Mouse (Mus musculus) CH12.LX (cell line): ENCODE results near the gene Mesp2. TPM values are rescaled to one million over a fixed set of nuclear protein-coding genes. Genes with fewer than 3 reads are reported as not detected.
"Not testable (repeated sequence)": the region's sequence is repeated elsewhere in the genome, so short reads cannot be mapped to it uniquely, and the experiment has no call there.

Experiments used
- DNase-seq: peaks from one replicate; pipeline ENCODE4 v3.0.0-alpha.2; 2013; ENCODE audit errors: extremely low read depth
- H3K27ac ChIP-seq: 2 replicates; pipeline ENCODE4 v1.5.1; 2012; ENCODE audit warnings: low read depth, mild to moderate bottlenecking, control low read depth, moderate library complexity; ENCODE audit not compliant: insufficient read depth
- H3K27me3 ChIP-seq: replicated peaks from 2 replicates; pipeline ENCODE3; 2012; ENCODE audit warnings: inconsistent platforms
- H3K36me3 ChIP-seq, 2 experiments: replicated peaks in 1 of 2; 2 replicates each; pipeline versions ENCODE3 to v1.6.1; 2012; ENCODE audit warnings: inconsistent platforms in 1 of 2, low read length in 1 of 2, mild to moderate bottlenecking in 1 of 2, mixed read lengths in 1 of 2, moderate library complexity in 1 of 2; ENCODE audit not compliant: control insufficient read depth in 1 of 2, insufficient read depth in 1 of 2
- H3K4me1 ChIP-seq, 2 experiments: 2 replicates each; pipeline ENCODE4 v1.6.1; 2012; ENCODE audit warnings: inconsistent platforms in 1 of 2, moderate library complexity in 1 of 2; ENCODE audit not compliant: insufficient read depth in 2 of 2, control insufficient read depth in 1 of 2
- H3K4me2 ChIP-seq: 2 replicates; pipeline ENCODE4 v1.6.1; 2012; ENCODE audit warnings: low read depth, mild to moderate bottlenecking, control low read depth; ENCODE audit not compliant: poor library complexity, insufficient read depth, severe bottlenecking
- H3K4me3 ChIP-seq, 3 experiments: fragments of 150-350 bp in 1 of 3; sonication (generic) in 1 of 3; replicated peaks in 1 of 3; 2 replicates each; pipeline versions ENCODE3 to v1.5.1; 2011 to 2012; ENCODE audit warnings: low read depth in 2 of 3, low read length in 2 of 3, mild to moderate bottlenecking in 2 of 3, moderate library complexity in 2 of 3, control low read depth in 1 of 3, improper control_type of control experiment in 1 of 3, inconsistent platforms in 1 of 3, mixed read lengths in 1 of 3; ENCODE audit not compliant: poor library complexity in 1 of 3
- H3K79me2 ChIP-seq: replicated peaks from 2 replicates; pipeline ENCODE4 v1.6.1; 2012; ENCODE audit warnings: mild to moderate bottlenecking, moderate library complexity; ENCODE audit not compliant: control insufficient read depth, poor library complexity, insufficient read depth, severe bottlenecking; ENCODE audit errors: extremely low read depth
- H3K9ac ChIP-seq: 2 replicates; pipeline ENCODE4 v1.6.1; 2012; ENCODE audit warnings: low read depth, mild to moderate bottlenecking, control low read depth, moderate library complexity; ENCODE audit not compliant: insufficient read depth
- H3K9me3 ChIP-seq: replicated peaks from 2 replicates; pipeline ENCODE3; 2012; ENCODE audit warnings: low read length, inconsistent platforms, mixed read lengths
- BHLHE40 ChIP-seq: IDR thresholded peaks from 2 replicates; pipeline ENCODE4 v1.6.1; 2011; ENCODE audit warnings: mild to moderate bottlenecking, low read depth, low read length, improper control_type of control experiment
- CHD2 ChIP-seq: IDR thresholded peaks from 2 replicates; pipeline ENCODE4 v1.6.1; 2011; ENCODE audit warnings: low read length, improper control_type of control experiment
- CTCF ChIP-seq, 2 experiments: IDR thresholded peaks in 1 of 2; conservative IDR thresholded peaks in 1 of 2; 2 replicates each; pipeline ENCODE4 v1.5.1; 2011 to 2012; ENCODE audit warnings: low read depth in 2 of 2, low read length in 2 of 2, improper control_type of control experiment in 1 of 2, inconsistent platforms in 1 of 2, mild to moderate bottlenecking in 1 of 2, moderate library complexity in 1 of 2
- ELF1 ChIP-seq: IDR thresholded peaks from 2 replicates; pipeline ENCODE4 v1.6.1; 2014; ENCODE audit warnings: low read depth, mild to moderate bottlenecking, inconsistent platforms, low read length, improper control_type of control experiment
- EP300 ChIP-seq: IDR thresholded peaks from 2 replicates; pipeline ENCODE4 v1.6.1; 2011; ENCODE audit warnings: low read length, improper control_type of control experiment
- ETS1 ChIP-seq: conservative IDR thresholded peaks from 2 replicates; pipeline ENCODE4 v1.6.1; 2012; ENCODE audit warnings: low read depth, mild to moderate bottlenecking, inconsistent platforms, low read length, improper control_type of control experiment, moderate library complexity
- GABPA ChIP-seq: IDR thresholded peaks from 2 replicates; pipeline ENCODE4 v1.6.1; 2012; ENCODE audit warnings: low read depth, low read length, improper control_type of control experiment, inconsistent platforms; ENCODE audit not compliant: insufficient replicate concordance
- HCFC1 ChIP-seq: IDR thresholded peaks from 2 replicates; pipeline ENCODE4 v1.6.1; 2012; ENCODE audit warnings: low read depth, mild to moderate bottlenecking, inconsistent platforms, low read length, improper control_type of control experiment
- MAFK ChIP-seq: IDR thresholded peaks from 2 replicates; pipeline ENCODE4 v1.6.1; 2011; ENCODE audit warnings: low read length, improper control_type of control experiment; ENCODE audit not compliant: insufficient replicate concordance
- MAZ ChIP-seq: IDR thresholded peaks from 2 replicates; pipeline ENCODE4 v1.6.1; 2012; ENCODE audit warnings: low read depth, mild to moderate bottlenecking, inconsistent platforms, low read length, improper control_type of control experiment, moderate library complexity
- MEF2A ChIP-seq: IDR thresholded peaks from 2 replicates; pipeline ENCODE4 v1.6.1; 2014; ENCODE audit warnings: low read depth, mild to moderate bottlenecking, inconsistent platforms, low read length, improper control_type of control experiment, borderline replicate concordance
- NRF1 ChIP-seq: IDR thresholded peaks from 2 replicates; pipeline ENCODE4 v1.6.1; 2014; ENCODE audit warnings: low read depth, mild to moderate bottlenecking, inconsistent platforms, low read length, improper control_type of control experiment, moderate library complexity
- PAX5 ChIP-seq: IDR thresholded peaks from 2 replicates; pipeline ENCODE4 v1.6.1; 2012; ENCODE audit warnings: low read length, inconsistent platforms, mixed read lengths
- POLR2A ChIP-seq: IDR thresholded peaks from 2 replicates; pipeline ENCODE4 v1.6.1; 2011; ENCODE audit warnings: low read depth, mild to moderate bottlenecking, improper control_type of control experiment, low read length
- POLR2AphosphoS2 ChIP-seq: IDR thresholded peaks from 2 replicates; pipeline ENCODE4 v1.6.1; 2011; ENCODE audit warnings: low read depth, low read length, improper control_type of control experiment
- RAD21 ChIP-seq: IDR thresholded peaks from 2 replicates; pipeline ENCODE4 v1.6.1; 2011; ENCODE audit warnings: low read depth, mild to moderate bottlenecking, low read length, improper control_type of control experiment, moderate library complexity
- RCOR1 ChIP-seq: conservative IDR thresholded peaks from 2 replicates; pipeline ENCODE4 v1.6.1; 2012; ENCODE audit warnings: low read depth, mild to moderate bottlenecking, inconsistent platforms, low read length, improper control_type of control experiment
- SMC3 ChIP-seq: IDR thresholded peaks from 2 replicates; pipeline ENCODE4 v1.6.1; 2011; ENCODE audit warnings: low read depth, low read length, improper control_type of control experiment
- TCF12 ChIP-seq: IDR thresholded peaks from 2 replicates; pipeline ENCODE4 v1.6.1; 2014; ENCODE audit warnings: low read depth, mild to moderate bottlenecking, inconsistent platforms, low read length, improper control_type of control experiment
- ZKSCAN1 ChIP-seq: IDR thresholded peaks from 2 replicates; pipeline ENCODE4 v1.6.1; 2012; ENCODE audit warnings: low read depth, inconsistent platforms, low read length, improper control_type of control experiment, borderline replicate concordance
- ZMIZ1 ChIP-seq: IDR thresholded peaks from 2 replicates; pipeline ENCODE4 v1.6.1; 2012; ENCODE audit warnings: low read depth, mild to moderate bottlenecking, inconsistent platforms, low read length, improper control_type of control experiment
- ZNF384 ChIP-seq: IDR thresholded peaks from 2 replicates; pipeline ENCODE4 v1.6.1; 2012; ENCODE audit warnings: low read depth, low read length, improper control_type of control experiment, inconsistent platforms
- dilution Hi-C: fragments of 300-500 bp; cut with MboI; formaldehyde crosslinking; loops from 2 replicates; pipeline ENCODE4 v1.14.3; 2020; ENCODE audit warnings: low sequenced_read_pairs; ENCODE audit not compliant: extremely low pct_unique_long_range_greater_than_20kb, extremely low pct_ligation_motif_present
- in situ Hi-C: fragments of 300-500 bp; cut with MboI; formaldehyde crosslinking; loops from 3 replicates; pipeline ENCODE4 v1.14.3; 2019; ENCODE audit warnings: low sequenced_read_pairs, low pct_ligation_motif_present, low pct_unique_long_range_greater_than_20kb, mixed read lengths
- polyA plus RNA-seq: library from polyadenylated mRNA; unstranded; fragments of >175 nt; gene quantifications from 2 replicates; pipeline ENCODE4 v1.2.1, GENCODE M21; 2012; ENCODE audit warnings: low read depth; ENCODE audit not compliant: insufficient read length
- total RNA-seq, 2 experiments: library from RNA; depleted of rRNA; stranded (reverse); fragments of 300-350 nt in 1 of 2; fragments of >200 nt in 1 of 2; gene quantifications; 2 replicates each; pipeline ENCODE4 v1.2.3; 2012 to 2014

The Mesp2 gene
- total and polyA plus RNA-seq, 3 experiments, result not detected

- Histone ChIP-seq H3K4me1 (peaks cover 0 to 10% of the 10 kb centered on the region in 2 experiments; a peak in 3 of 4 replicates), H3K27ac (no peak overlapping the region), H3K4me3 (no peak overlapping the region), H3K9ac (no peak overlapping the region), H3K36me3 (no peaks in the 10 kb centered on the region), H3K9me3 (no peaks in the 10 kb centered on the region), H3K79me2 (no peaks in the 10 kb centered on the region), H3K27me3 (peaks cover 3% of the 10 kb centered on the region), H3K4me2 (no peak overlapping the region)
- dilution Hi-C loops (no loop called here), in situ Hi-C loops (no loop called here)
- TF ChIP-seq ZNF384, result no peak
- no peak for TF ChIP-seq CHD2
- TF ChIP-seq ELF1, result no peak
- TF ChIP-seq GABPA, result no peak
- TF ChIP-seq ZKSCAN1, result no peak
- TF ChIP-seq BHLHE40, result no peak
- no peak for TF ChIP-seq POLR2AphosphoS2
- no peak for TF ChIP-seq PAX5
- no peak for TF ChIP-seq NRF1
- no peak for TF ChIP-seq MAZ
- TF ChIP-seq ZMIZ1, result no peak
- TF ChIP-seq MEF2A, result no peak
- no peak for TF ChIP-seq TCF12
- TF ChIP-seq CTCF (conservative IDR thresholded peaks at IDR 0.05 in 1 of 2, IDR thresholded peaks at IDR 0.05 in 1 of 2; ENCODE audit: low read depth in 2 of 2, low read length in 2 of 2), result no peak
- TF ChIP-seq RCOR1, result no peak
- no peak for TF ChIP-seq EP300
- TF ChIP-seq POLR2A, result no peak
- TF ChIP-seq ETS1, result no peak
- no peak for TF ChIP-seq HCFC1
- DNase-seq, result no peak
These were observed 28.0 kb upstream of the Mesp2 start for GRCm38 (mm10) chr7:79782516-79782855.

- Histone ChIP-seq H3K79me2 (no peaks in the 10 kb centered on the region), H3K27ac (no peak overlapping the region), H3K9me3 (no peaks in the 10 kb centered on the region), H3K27me3 (peaks cover 3% of the 10 kb centered on the region), H3K4me3 (no peak overlapping the region), H3K4me1 (peaks cover 0 to 3% of the 10 kb centered on the region in 2 experiments; a peak in 1 of 4 replicates), H3K4me2 (no peak overlapping the region), H3K9ac (no peak overlapping the region), H3K36me3 (no peaks in the 10 kb centered on the region)
- DNase-seq, result peak; percentile 51
- in situ Hi-C loops, result no loop called here
- dilution Hi-C loops, result no loop called here
- TF ChIP-seq POLR2A, result no peak
- peak; percentile 74 to 85 for TF ChIP-seq CTCF (conservative IDR thresholded peaks at IDR 0.05 in 1 of 2, IDR thresholded peaks at IDR 0.05 in 1 of 2; ENCODE audit: low read depth in 2 of 2, low read length in 2 of 2)
- no peak for TF ChIP-seq MAFK
- TF ChIP-seq SMC3, result peak; percentile 49
- peak; percentile 36 for TF ChIP-seq RAD21
These were observed 24.2 kb upstream of the Mesp2 start for GRCm38 (mm10) chr7:79786295-79786694.

- H3K27me3 ChIP-seq, H3K4me3 ChIP-seq, H3K36me3 ChIP-seq, H3K79me2 ChIP-seq, H3K9ac ChIP-seq, H3K27ac ChIP-seq, H3K4me2 ChIP-seq, in situ Hi-C loops, H3K4me1 ChIP-seq, dilution Hi-C loops, H3K9me3 ChIP-seq, DNase-seq: not testable (repeated sequence)
These were observed 20.7 kb upstream of the Mesp2 start for GRCm38 (mm10) chr7:79789812-79790211.
